Mouse (Mus musculus) left cerebral cortex, adult 8-10 months (tissue): ENCODE results near the gene Slc16a10. TPM values are rescaled to one million over a fixed set of nuclear protein-coding genes. Genes with fewer than 3 reads are reported as not detected.

ENCODE experiments used
- DNase-seq, 2 experiments: peaks; one replicate each; pipeline ENCODE4 v3.0.0; 2022; ENCODE audit warnings: low spot score in 2 of 2
- total RNA-seq, 4 experiments: library from RNA; stranded (reverse); gene quantifications; 2 replicates each; pipeline ENCODE4 v1.2.4; 2022

The Slc16a10 gene
- 1 to 10 TPM; 2.9 to 4.5 (median 3.6) TPM for total RNA-seq

GRCm38 (mm10) chr10:40141864-40142523, at the start of gene Slc16a10:
Slc16a10 (minus strand) TSS chr10:40142258.
- DNase-seq = peak; percentile 74 to 92

GRCm38 (mm10) chr10:40191338-40191979, 49.4 kb upstream of the Slc16a10 start:
- no peak for DNase-seq

- DNase-seq = no peak
Measured at GRCm38 (mm10) chr10:40190871-40191270, 48.8 kb upstream of the Slc16a10 start.

- DNase-seq = no peak
Measured at GRCm38 (mm10) chr10:40189689-40190088, 47.6 kb upstream of the Slc16a10 start.

GRCm38 (mm10) chr10:40188831-40189230, 46.8 kb upstream of the Slc16a10 start:
- DNase-seq = no peak

GRCm38 (mm10) chr10:40185956-40186355, 43.9 kb upstream of the Slc16a10 start:
- no peak for DNase-seq

GRCm38 (mm10) chr10:40180011-40180410, 38.0 kb upstream of the Slc16a10 start:
- no peak for DNase-seq

- no peak for DNase-seq
Measured at GRCm38 (mm10) chr10:40179142-40179541, 37.1 kb upstream of the Slc16a10 start.

- peak in 1 of 2 experiments; percentile 25 for DNase-seq
Measured at GRCm38 (mm10) chr10:40177323-40177962, 35.4 kb upstream of the Slc16a10 start.

- DNase-seq = no peak
Measured at GRCm38 (mm10) chr10:40172136-40172535, 30.1 kb upstream of the Slc16a10 start.

- DNase-seq = no peak
Measured at GRCm38 (mm10) chr10:40171211-40171610, 29.2 kb upstream of the Slc16a10 start.

GRCm38 (mm10) chr10:40170141-40170558, 28.1 kb upstream of the Slc16a10 start:
- no peak for DNase-seq

- no peak for DNase-seq
Measured at GRCm38 (mm10) chr10:40169566-40169965, 27.5 kb upstream of the Slc16a10 start.

- no peak for DNase-seq
Measured at GRCm38 (mm10) chr10:40169088-40169487, 27.0 kb upstream of the Slc16a10 start.

- DNase-seq = peak; percentile 8 to 54
Measured at GRCm38 (mm10) chr10:40164421-40165386, 22.6 kb upstream of the Slc16a10 start.

- DNase-seq = no peak
Measured at GRCm38 (mm10) chr10:40163914-40164313, 21.9 kb upstream of the Slc16a10 start.

GRCm38 (mm10) chr10:40163338-40163737, 21.3 kb upstream of the Slc16a10 start:
- no peak for DNase-seq

GRCm38 (mm10) chr10:40161701-40162255, 19.7 kb upstream of the Slc16a10 start:
- DNase-seq = no peak

- DNase-seq = no peak
Measured at GRCm38 (mm10) chr10:40161236-40161635, 19.2 kb upstream of the Slc16a10 start.

- DNase-seq = no peak
Measured at GRCm38 (mm10) chr10:40152550-40152857, 10.4 kb upstream of the Slc16a10 start.
